Mouse (Mus musculus): Measurements from ENCODE around the gene Cfap299. TPM values are rescaled to one million over a fixed set of nuclear protein-coding genes. Genes with fewer than 3 reads are reported as not detected.
"Not testable (repeated sequence)": the region's sequence is repeated elsewhere in the genome, so short reads cannot be mapped to it uniquely, and the experiment has no call there.

The Cfap299 gene
- polyA plus RNA-seq, 1 experiment from 2014 or later = 0.43 TPM

DNA sequence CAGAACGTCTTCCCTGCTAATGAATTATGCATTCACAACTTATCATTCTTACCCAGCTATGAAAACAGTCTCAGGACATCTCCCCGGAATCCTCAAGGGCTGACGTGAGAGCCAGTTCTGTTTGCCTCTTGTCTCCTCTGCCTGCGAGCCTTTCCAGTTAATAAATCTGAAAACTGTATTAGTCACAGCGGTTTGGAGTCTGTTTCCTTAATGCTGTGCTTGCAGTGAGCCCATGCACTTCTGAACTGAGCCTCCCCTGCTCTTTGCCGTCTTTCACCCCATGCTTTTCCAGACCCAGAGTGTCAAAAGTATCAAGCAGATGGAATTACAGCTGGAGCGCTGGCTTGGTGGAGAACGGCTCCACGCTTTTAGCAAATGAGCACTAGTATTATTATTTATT is 22.6 kb upstream of the Cfap299 start:
- H3K4me2 ChIP-seq (replicated peaks; ENCODE audit: low read depth, low read length) = no peak overlapping the region
- WGBS = 18% methylated on average over 9 of the region's 9 CpGs
- peak; percentile 80; the same call in 1 of the 2 replicates for ATAC-seq (ENCODE audit: low FRiP score, low TSS enrichment)

DNA sequence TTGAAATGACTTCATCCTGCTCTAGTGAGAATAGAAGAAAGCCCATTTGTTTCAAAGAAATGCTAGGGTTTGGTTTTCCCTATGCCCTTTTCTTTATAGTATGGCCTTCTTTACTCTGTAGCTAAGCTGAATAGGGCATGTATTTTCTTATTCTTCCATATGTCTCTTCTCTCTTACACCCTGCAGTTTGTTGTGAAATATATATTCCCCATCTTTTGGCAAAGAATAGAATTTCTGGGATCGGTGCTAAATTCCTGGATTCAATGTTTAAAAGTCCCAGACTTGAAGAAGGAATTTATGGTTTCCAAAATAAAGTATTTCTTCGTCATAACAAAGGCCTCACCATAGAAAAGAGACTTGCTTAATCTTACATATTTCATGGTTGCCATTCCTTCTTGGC is 2.5 kb upstream of the Cfap299 start:
- no peak overlapping the region for H3K27ac ChIP-seq (ENCODE audit: low read depth, low read length)
- no peaks in the 10 kb centered on the region for H3K36me3 ChIP-seq (ENCODE audit: control insufficient read depth, insufficient read depth, low read length)
- no peak for ATAC-seq (ENCODE audit: low FRiP score, low TSS enrichment)
- no peak overlapping the region for H3K4me3 ChIP-seq (ENCODE audit: low read length)
- H3K27me3 ChIP-seq (ENCODE audit: control insufficient read depth, insufficient read depth, low read length) = peaks cover 7% of the 10 kb centered on the region; the same call in 1 of the 2 replicates
- H3K9me3 ChIP-seq (ENCODE audit: control insufficient read depth, low read length) = no peaks in the 10 kb centered on the region
- H3K4me2 ChIP-seq (replicated peaks; ENCODE audit: low read depth, low read length) = no peak overlapping the region
- H3K4me1 ChIP-seq (ENCODE audit: control insufficient read depth, insufficient read depth, low read length) = no peaks in the 10 kb centered on the region
- H3K9ac ChIP-seq (ENCODE audit: low read depth, low read length) = no peak overlapping the region
- 68% methylated on average over 2 of the region's 2 CpGs for WGBS

More for the DNA sequence above, 22.6 kb upstream of the Cfap299 start:
- Histone ChIP-seq H3K36me3 (ENCODE audit: control insufficient read depth, insufficient read depth, low read length) (no peaks in the 10 kb centered on the region), H3K27ac (ENCODE audit: low read depth, low read length) (no peak overlapping the region), H3K27me3 (ENCODE audit: control insufficient read depth, insufficient read depth, low read length) (no peaks in the 10 kb centered on the region), H3K9me3 (ENCODE audit: control insufficient read depth, low read length) (no peaks in the 10 kb centered on the region), H3K4me1 (ENCODE audit: control insufficient read depth, insufficient read depth, low read length) (no peaks in the 10 kb centered on the region), H3K9ac (ENCODE audit: low read depth, low read length) (no peak overlapping the region), H3K4me3 (ENCODE audit: low read length) (no peak overlapping the region)

DNA sequence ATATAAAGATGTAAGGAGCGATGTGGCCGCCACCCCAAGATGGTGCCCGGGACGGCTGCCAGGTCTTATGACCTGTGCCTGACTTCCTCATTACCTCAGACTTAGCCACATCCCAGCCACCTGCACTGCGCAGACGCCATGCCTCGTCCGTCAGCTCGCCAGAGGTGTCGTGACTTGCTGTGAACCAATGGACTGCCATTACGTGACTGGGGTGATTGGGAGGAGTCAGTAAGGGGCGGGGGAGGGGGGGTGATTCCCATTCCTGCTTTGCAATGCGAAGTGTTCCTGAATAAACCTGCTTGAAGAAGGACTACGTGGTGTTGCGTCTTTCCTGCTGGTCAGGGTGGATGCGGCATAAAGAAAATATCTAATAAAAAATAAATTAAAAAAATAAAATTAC is 14.6 kb downstream of the Cfap299 start:
- WGBS = 92% methylated on average over 16 of the region's 16 CpGs
- not testable (repeated sequence) for H3K4me3 ChIP-seq (ENCODE audit: low read length); H3K27ac ChIP-seq (ENCODE audit: low read depth, low read length); H3K9ac ChIP-seq (ENCODE audit: low read depth, low read length); H3K9me3 ChIP-seq (ENCODE audit: control insufficient read depth, low read length); H3K36me3 ChIP-seq (ENCODE audit: control insufficient read depth, insufficient read depth, low read length); H3K27me3 ChIP-seq (ENCODE audit: control insufficient read depth, insufficient read depth, low read length); H3K4me2 ChIP-seq (replicated peaks; ENCODE audit: low read depth, low read length); H3K4me1 ChIP-seq (ENCODE audit: control insufficient read depth, insufficient read depth, low read length); ATAC-seq (ENCODE audit: low FRiP score, low TSS enrichment)

DNA sequence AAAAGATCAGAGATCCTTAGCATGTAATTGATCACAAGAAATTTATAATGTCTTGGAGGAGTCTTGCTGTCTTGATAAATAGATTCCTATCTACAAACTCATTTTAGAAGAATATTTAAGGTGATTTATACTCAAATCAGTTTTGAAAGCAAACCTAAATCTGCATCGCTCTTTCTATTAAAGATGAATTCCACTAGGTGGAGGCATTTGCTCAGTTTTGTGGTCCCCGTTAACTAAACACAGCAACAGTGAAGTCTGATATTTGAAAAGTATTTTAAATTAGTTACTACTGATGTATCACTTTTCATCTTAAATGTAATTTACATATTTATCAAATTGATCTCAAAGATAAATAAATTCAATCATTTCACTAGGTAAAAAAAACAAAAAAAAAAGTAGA is 15.5 kb downstream of the Cfap299 start:
- 68% methylated on average over 2 of the region's 2 CpGs for WGBS
- Histone ChIP-seq H3K9ac (ENCODE audit: low read depth, low read length) (no peak overlapping the region), H3K4me2 (replicated peaks; ENCODE audit: low read depth, low read length) (no peak overlapping the region), H3K27ac (ENCODE audit: low read depth, low read length) (no peak overlapping the region), H3K4me3 (ENCODE audit: low read length) (no peak overlapping the region), H3K27me3 (ENCODE audit: control insufficient read depth, insufficient read depth, low read length) (no peaks in the 10 kb centered on the region), H3K9me3 (ENCODE audit: control insufficient read depth, low read length) (no peaks in the 10 kb centered on the region), H3K4me1 (ENCODE audit: control insufficient read depth, insufficient read depth, low read length) (no peaks in the 10 kb centered on the region), H3K36me3 (ENCODE audit: control insufficient read depth, insufficient read depth, low read length) (no peaks in the 10 kb centered on the region)
- ATAC-seq (ENCODE audit: low FRiP score, low TSS enrichment) = no peak

DNA sequence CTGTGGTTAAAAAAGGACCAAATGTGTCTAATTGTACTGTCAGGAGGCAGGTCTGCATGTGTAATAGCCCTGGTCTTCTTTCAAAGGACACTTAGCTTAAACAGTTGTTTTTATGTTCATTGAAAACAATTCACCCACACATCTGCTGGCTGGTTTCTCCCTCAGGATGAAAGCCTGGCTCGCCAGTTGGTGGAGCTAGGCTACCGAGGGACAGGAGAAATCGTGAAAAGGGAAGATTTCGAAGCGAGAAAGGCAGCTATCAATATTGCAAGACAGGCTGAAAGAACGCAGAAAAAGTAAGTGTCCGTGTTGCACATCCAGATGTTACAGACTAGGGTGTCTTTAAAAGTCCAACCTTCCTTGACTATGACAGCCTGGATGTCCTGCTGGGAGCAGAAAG is 17.0 kb downstream of the Cfap299 start:
- H3K9ac ChIP-seq (ENCODE audit: low read depth, low read length) = no peak overlapping the region
- no peaks in the 10 kb centered on the region for H3K36me3 ChIP-seq (ENCODE audit: control insufficient read depth, insufficient read depth, low read length)
- no peaks in the 10 kb centered on the region for H3K27me3 ChIP-seq (ENCODE audit: control insufficient read depth, insufficient read depth, low read length)
- H3K4me1 ChIP-seq (ENCODE audit: control insufficient read depth, insufficient read depth, low read length) = no peaks in the 10 kb centered on the region
- H3K4me2 ChIP-seq (replicated peaks; ENCODE audit: low read depth, low read length) = no peak overlapping the region
- no peak overlapping the region for H3K27ac ChIP-seq (ENCODE audit: low read depth, low read length)
- WGBS = 57% methylated on average over 7 of the region's 7 CpGs
- H3K9me3 ChIP-seq (ENCODE audit: control insufficient read depth, low read length) = no peaks in the 10 kb centered on the region
- ATAC-seq (ENCODE audit: low FRiP score, low TSS enrichment) = no peak
- no peak overlapping the region for H3K4me3 ChIP-seq (ENCODE audit: low read length)

DNA sequence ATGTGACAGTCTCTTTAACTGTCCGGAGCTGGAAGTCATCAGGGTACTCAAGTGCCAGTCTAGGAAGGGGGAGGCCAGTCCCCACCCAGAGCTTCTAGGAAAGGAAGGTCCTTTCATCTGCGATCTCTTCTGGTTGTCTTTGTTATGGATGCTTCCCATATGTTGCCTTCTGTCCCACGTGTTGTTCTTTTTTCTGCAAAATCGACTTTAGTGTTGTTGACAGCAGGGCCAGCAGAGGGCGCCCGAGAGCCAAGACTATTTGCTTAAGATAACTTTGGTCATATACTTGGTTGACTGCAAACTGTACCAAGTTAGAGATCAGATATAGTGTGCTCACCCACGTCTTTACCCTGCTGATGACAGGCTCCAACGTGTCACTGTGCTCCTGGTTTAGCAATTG is 19.5 kb downstream of the Cfap299 start:
- no peaks in the 10 kb centered on the region for H3K36me3 ChIP-seq (ENCODE audit: control insufficient read depth, insufficient read depth, low read length)
- H3K9me3 ChIP-seq (ENCODE audit: control insufficient read depth, low read length) = no peaks in the 10 kb centered on the region
- ATAC-seq (ENCODE audit: low FRiP score, low TSS enrichment) = peak; percentile 65
- no peak overlapping the region for H3K27ac ChIP-seq (ENCODE audit: low read depth, low read length)
- no peak overlapping the region; the same call in 1 of the 2 replicates for H3K4me2 ChIP-seq (replicated peaks; ENCODE audit: low read depth, low read length)
- 6% methylated on average over 8 of the region's 8 CpGs for WGBS
- no peaks in the 10 kb centered on the region for H3K27me3 ChIP-seq (ENCODE audit: control insufficient read depth, insufficient read depth, low read length)
- no peak overlapping the region for H3K4me3 ChIP-seq (ENCODE audit: low read length)
- no peaks in the 10 kb centered on the region for H3K4me1 ChIP-seq (ENCODE audit: control insufficient read depth, insufficient read depth, low read length)
- H3K9ac ChIP-seq (ENCODE audit: low read depth, low read length) = no peak overlapping the region

DNA sequence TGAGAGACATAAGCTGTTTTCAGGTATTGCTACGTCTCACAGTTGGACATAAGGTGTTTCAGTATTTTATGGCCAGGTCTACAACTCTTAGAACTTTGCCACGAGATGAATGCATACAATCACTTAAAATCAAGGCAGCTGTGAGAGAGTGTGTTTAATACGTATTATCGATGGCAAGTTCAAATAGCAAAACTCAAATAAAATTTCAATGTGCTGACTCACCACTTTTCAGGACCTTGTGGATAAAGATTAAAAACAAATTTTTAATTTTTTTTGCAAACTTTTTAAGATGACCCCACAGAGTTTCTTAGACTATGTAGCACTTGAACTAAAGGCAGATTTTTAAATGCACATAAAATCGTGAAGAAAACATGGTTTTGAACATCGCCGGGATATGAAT is 30.8 kb downstream of the Cfap299 start:
- Histone ChIP-seq H3K9me3 (ENCODE audit: control insufficient read depth, low read length) (no peaks in the 10 kb centered on the region), H3K27me3 (ENCODE audit: control insufficient read depth, insufficient read depth, low read length) (no peaks in the 10 kb centered on the region), H3K4me2 (replicated peaks; ENCODE audit: low read depth, low read length) (no peak overlapping the region), H3K9ac (ENCODE audit: low read depth, low read length) (no peak overlapping the region), H3K27ac (ENCODE audit: low read depth, low read length) (no peak overlapping the region), H3K4me1 (ENCODE audit: control insufficient read depth, insufficient read depth, low read length) (no peaks in the 10 kb centered on the region), H3K36me3 (ENCODE audit: control insufficient read depth, insufficient read depth, low read length) (no peaks in the 10 kb centered on the region), H3K4me3 (ENCODE audit: low read length) (no peak overlapping the region)
- ATAC-seq (ENCODE audit: low FRiP score, low TSS enrichment) = no peak
- WGBS = 90% methylated on average over 7 of the region's 7 CpGs

DNA sequence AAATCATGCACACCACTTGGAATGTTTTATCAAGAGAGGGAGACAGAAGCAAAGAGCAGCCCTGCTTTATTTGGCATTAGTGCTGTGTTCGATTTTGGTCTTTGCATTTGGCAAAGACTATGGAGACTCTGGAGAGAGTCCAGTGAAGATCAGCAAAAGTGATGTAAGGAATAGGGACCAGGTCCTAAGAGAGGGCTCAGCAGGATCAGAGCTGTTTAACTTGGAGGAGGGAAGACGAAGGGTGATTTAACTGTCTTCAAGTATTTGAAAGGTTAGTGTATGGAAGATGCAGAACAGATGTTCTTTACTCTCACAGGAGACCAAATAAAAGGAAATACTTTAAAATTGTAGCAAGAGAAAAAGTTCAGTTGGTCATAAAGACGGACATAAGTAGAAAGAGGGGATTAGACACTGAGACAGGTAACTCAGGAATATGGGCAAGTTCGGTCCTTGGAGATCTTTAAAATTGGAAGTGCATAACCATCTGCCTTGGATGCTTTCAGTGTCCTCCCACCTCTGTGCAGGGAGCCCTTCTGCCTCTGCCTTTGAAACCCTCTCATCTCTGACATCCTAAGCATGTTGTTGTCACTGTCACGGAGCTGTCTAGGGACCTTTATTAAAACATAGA is 31.8 kb downstream of the Cfap299 start:
- H3K27me3 ChIP-seq (ENCODE audit: control insufficient read depth, insufficient read depth, low read length) = no peaks in the 10 kb centered on the region
- H3K4me2 ChIP-seq (replicated peaks; ENCODE audit: low read depth, low read length) = no peak overlapping the region
- no peaks in the 10 kb centered on the region for H3K9me3 ChIP-seq (ENCODE audit: control insufficient read depth, low read length)
- H3K9ac ChIP-seq (ENCODE audit: low read depth, low read length) = no peak overlapping the region
- no peaks in the 10 kb centered on the region for H3K4me1 ChIP-seq (ENCODE audit: control insufficient read depth, insufficient read depth, low read length)
- no peak overlapping the region for H3K4me3 ChIP-seq (ENCODE audit: low read length)
- WGBS = 73% methylated on average over 5 of the region's 5 CpGs
- no peak overlapping the region for H3K27ac ChIP-seq (ENCODE audit: low read depth, low read length)
- no peaks in the 10 kb centered on the region for H3K36me3 ChIP-seq (ENCODE audit: control insufficient read depth, insufficient read depth, low read length)
- no peak for ATAC-seq (ENCODE audit: low FRiP score, low TSS enrichment)

DNA sequence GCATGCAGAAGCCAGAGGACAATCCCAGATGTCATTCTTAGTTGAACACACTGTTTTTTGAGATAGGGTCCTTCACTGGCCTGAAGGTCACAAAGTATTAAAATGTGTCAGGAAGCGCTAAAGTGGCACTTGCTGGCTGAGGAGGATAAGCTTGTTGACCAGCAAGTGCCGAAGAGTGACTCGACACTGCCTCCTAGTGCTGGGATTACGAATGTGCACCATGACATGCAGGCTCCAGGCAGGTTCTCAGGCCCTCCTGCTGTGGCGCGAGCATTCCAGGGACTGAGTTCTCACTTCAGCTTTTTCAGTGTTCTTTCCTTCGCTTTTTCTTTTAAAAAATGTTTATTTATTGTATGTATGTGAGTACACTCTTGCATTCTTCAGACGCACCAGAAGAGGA is 34.3 kb downstream of the Cfap299 start:
- no peaks in the 10 kb centered on the region for H3K27me3 ChIP-seq (ENCODE audit: control insufficient read depth, insufficient read depth, low read length)
- H3K4me3 ChIP-seq (ENCODE audit: low read length) = no peak overlapping the region
- H3K36me3 ChIP-seq (ENCODE audit: control insufficient read depth, insufficient read depth, low read length) = no peaks in the 10 kb centered on the region
- H3K9ac ChIP-seq (ENCODE audit: low read depth, low read length) = no peak overlapping the region
- no peak overlapping the region for H3K4me2 ChIP-seq (replicated peaks; ENCODE audit: low read depth, low read length)
- H3K9me3 ChIP-seq (ENCODE audit: control insufficient read depth, low read length) = no peaks in the 10 kb centered on the region
- H3K4me1 ChIP-seq (ENCODE audit: control insufficient read depth, insufficient read depth, low read length) = no peaks in the 10 kb centered on the region; the same call in 1 of the 2 replicates
- WGBS = 61% methylated on average over 8 of the region's 8 CpGs
- no peak for ATAC-seq (ENCODE audit: low FRiP score, low TSS enrichment)
- H3K27ac ChIP-seq (ENCODE audit: low read depth, low read length) = no peak overlapping the region

All from kidney, embryonic 14.5 days (tissue).